21 mouse cellular contexts compared by ENCODE assay signal in genomic region chr2:123473840-123474239, GRCm38 (mm10).
A peak's percentile ranks its signal among the peaks of the same experiment; 100 is the strongest.
DNase-seq lines count a peak whose midpoint lies in the region; ATAC-seq and TF ChIP-seq lines count a peak whose summit lies in the region.
"Had no signal": no experiment of that assay in that cellular context is flagged by ENCODE, and none has a peak within 500 bp of the region (broad histone marks: within the 10 kb centered on the region; RNA-seq: fewer than 3 reads in every experiment).

No protein-coding gene starts in this region.

- H3K4me2 ChIP-seq in forebrain, embryonic 13.5 days: no peak overlapping the region
- no peak overlapping the region for H3K4me2 ChIP-seq in forebrain, embryonic 12.5 days
- H3K4me2 ChIP-seq in forebrain, embryonic 14.5 days (ENCODE audit: low read length): no peak overlapping the region
- H3K4me2 ChIP-seq: embryonic facial prominence, embryonic 13.5 days; heart, embryonic 11.5 days; heart, embryonic 15.5 days; hindbrain, embryonic 14.5 days had no signal

- 17% methylated on average over 2 of the region's 2 CpGs for WGBS in forebrain, embryonic 13.5 days
- WGBS in forebrain, embryonic 12.5 days: 38% methylated on average over 2 of the region's 2 CpGs
- 10% methylated on average over 2 of the region's 2 CpGs for WGBS in forebrain, embryonic 14.5 days
- 42% methylated on average over 2 of the region's 2 CpGs for WGBS in kidney, adult 2 months

- H3K9ac ChIP-seq in forebrain, embryonic 13.5 days: no peak overlapping the region
- H3K9ac ChIP-seq in forebrain, embryonic 12.5 days: no peak overlapping the region
- H3K9ac ChIP-seq in forebrain, embryonic 14.5 days (ENCODE audit: low read length): no peak overlapping the region
- H3K9ac ChIP-seq: embryonic facial prominence, embryonic 13.5 days; heart, embryonic 15.5 days; hindbrain, embryonic 14.5 days had no signal

- peaks cover 13% of the 10 kb centered on the region; the same call in 1 of the 2 replicates for H3K4me1 ChIP-seq in forebrain, embryonic 13.5 days
- H3K4me1 ChIP-seq in forebrain, embryonic 12.5 days: no peaks in the 10 kb centered on the region; the same call in 1 of the 2 replicates
- peaks cover 7% of the 10 kb centered on the region; the same call in 1 of the 2 replicates for H3K4me1 ChIP-seq in forebrain, embryonic 14.5 days (ENCODE audit: control insufficient read depth, insufficient read depth, low read length)
- H3K4me1 ChIP-seq in kidney, adult 2 months (ENCODE audit: control insufficient read depth, insufficient read depth, low read length): no peaks in the 10 kb centered on the region
- H3K4me1 ChIP-seq: embryonic facial prominence, embryonic 13.5 days; heart, embryonic 15.5 days; hindbrain, embryonic 10.5 days had no signal

- no peak overlapping the region for H3K27ac ChIP-seq in forebrain, embryonic 13.5 days
- no peak overlapping the region for H3K27ac ChIP-seq in forebrain, embryonic 12.5 days
- H3K27ac ChIP-seq in forebrain, embryonic 14.5 days (ENCODE audit: low read depth, low read length): no peak overlapping the region
- H3K27ac ChIP-seq in kidney, adult 2 months (ENCODE audit: insufficient read depth, low read depth, low read length): no peak overlapping the region
- H3K27ac ChIP-seq: embryonic facial prominence, embryonic 13.5 days; heart, adult 2 months; heart, embryonic 15.5 days; hindbrain, embryonic 10.5 days; hindbrain, embryonic 14.5 days had no signal

- no peaks in the 10 kb centered on the region for H3K27me3 ChIP-seq in forebrain, embryonic 13.5 days
- H3K27me3 ChIP-seq in forebrain, embryonic 12.5 days: no peaks in the 10 kb centered on the region
- H3K27me3 ChIP-seq in forebrain, embryonic 14.5 days (replicated peaks; ENCODE audit: control insufficient read depth, insufficient read depth, low read length): no peaks in the 10 kb centered on the region
- no peaks in the 10 kb centered on the region for H3K27me3 ChIP-seq in kidney, adult 2 months (replicated peaks; ENCODE audit: control insufficient read depth, insufficient read depth, low read length)
- H3K27me3 ChIP-seq: CH12.LX; embryonic facial prominence, embryonic 13.5 days; heart, embryonic 15.5 days had no signal

- DNase-seq in forebrain, embryonic 14.5 days (ENCODE audit: low spot score): peak; percentile 68
- peak; percentile 76 for DNase-seq in retina, embryonic 14.5 days (ENCODE audit: low spot score)
- DNase-seq in kidney, adult 2 months: no peak
- DNase-seq in urinary bladder, postnatal 25 days (ENCODE audit: low spot score): no peak
- DNase-seq: adrenal gland, adult 2 months; adrenal gland, postnatal 25 days; cerebellum, adult 2 months; cerebellum, postnatal 14 days; embryo, embryonic 11 days; gastrocnemius, postnatal 14 days; heart, adult 2 months; heart, postnatal 14 days had no signal

- no peak for TF ChIP-seq CTCF in kidney, adult 2 months (conservative IDR thresholded peaks at IDR 0.05; ENCODE audit: insufficient read depth, insufficient read length, low read depth, low read length)

- no peak for TF ChIP-seq POLR2A in kidney, adult 2 months (IDR thresholded peaks at IDR 0.05; ENCODE audit: low read depth, low read length)

- peak; percentile 84 for ATAC-seq in forebrain, embryonic 13.5 days
- ATAC-seq in forebrain, embryonic 12.5 days (ENCODE audit: low FRiP score): no peak
- peak; percentile 89 for ATAC-seq in forebrain, embryonic 14.5 days
- ATAC-seq: intestine, embryonic 16.5 days had no signal

- no peaks in the 10 kb centered on the region for H3K9me3 ChIP-seq in forebrain, embryonic 13.5 days (replicated peaks)
- H3K9me3 ChIP-seq in forebrain, embryonic 12.5 days: no peaks in the 10 kb centered on the region
- no peaks in the 10 kb centered on the region for H3K9me3 ChIP-seq in forebrain, embryonic 14.5 days (replicated peaks; ENCODE audit: control insufficient read depth, low read length)
- H3K9me3 ChIP-seq: embryonic facial prominence, embryonic 13.5 days; heart, embryonic 15.5 days; hindbrain, embryonic 10.5 days had no signal

- H3K4me3 ChIP-seq in forebrain, embryonic 13.5 days: no peak overlapping the region
- no peak overlapping the region for H3K4me3 ChIP-seq in forebrain, embryonic 12.5 days (replicated peaks)
- no peak overlapping the region for H3K4me3 ChIP-seq in forebrain, embryonic 14.5 days (ENCODE audit: low read depth, low read length)
- no peak overlapping the region for H3K4me3 ChIP-seq in kidney, adult 2 months (ENCODE audit: insufficient read depth, low read depth, low read length)
- H3K4me3 ChIP-seq: embryonic facial prominence, embryonic 13.5 days; heart, adult 2 months; heart, embryonic 15.5 days; hindbrain, embryonic 10.5 days had no signal

- H3K36me3 ChIP-seq in forebrain, embryonic 13.5 days (ENCODE audit: poor library complexity, severe bottlenecking): no peaks in the 10 kb centered on the region
- no peaks in the 10 kb centered on the region for H3K36me3 ChIP-seq in forebrain, embryonic 12.5 days (replicated peaks)
- H3K36me3 ChIP-seq in forebrain, embryonic 14.5 days (ENCODE audit: control insufficient read depth, insufficient read depth, low read length): no peaks in the 10 kb centered on the region
- H3K36me3 ChIP-seq in kidney, adult 2 months (ENCODE audit: control insufficient read depth, insufficient read depth, low read length): no peaks in the 10 kb centered on the region
- H3K36me3 ChIP-seq: embryonic facial prominence, embryonic 13.5 days; heart, embryonic 15.5 days; hindbrain, embryonic 10.5 days had no signal

Comparison
In these comparisons a context has a peak if more than half of its experiments do, and no peak if none do; other contexts are left out.
1. DNase-seq: peak in forebrain, embryonic 14.5 days (single experiment) and retina, embryonic 14.5 days (single experiment); none in kidney, adult 2 months (single experiment) and urinary bladder, postnatal 25 days (single experiment).